Mouse (Mus musculus): ENCODE measurements around the gene Scn1b. TPM values are rescaled to one million over a fixed set of nuclear protein-coding genes. Genes with fewer than 3 reads are reported as not detected.

Scn1b gene
- polyA plus RNA-seq, 1 experiment from 2014 or later = 0.60 TPM

DNA sequence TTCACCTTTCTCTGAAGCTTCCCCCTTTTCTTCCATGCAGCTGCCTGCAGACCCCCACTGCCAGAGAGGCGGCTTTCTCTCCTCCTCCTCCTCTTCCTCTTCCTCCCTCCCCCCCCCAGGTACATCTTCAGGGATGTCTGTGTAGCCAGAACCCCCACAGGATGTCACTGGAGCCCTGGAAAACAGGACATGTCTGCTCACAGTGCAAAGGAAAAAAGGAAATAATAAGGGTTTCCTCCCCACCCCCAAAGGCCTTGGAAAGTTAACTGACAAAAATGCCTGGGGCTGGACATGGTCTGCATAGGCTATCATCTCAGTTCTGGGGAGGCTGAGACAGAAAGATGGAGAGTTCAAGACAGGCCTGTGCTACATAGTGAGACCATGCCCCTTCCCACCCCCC, 45.7 kb downstream of the Scn1b start:
- no peak for ATAC-seq (ENCODE audit: low read depth)
- H3K4me2 ChIP-seq = no peak overlapping the region
- H3K27ac ChIP-seq = no peak overlapping the region
- H3K4me1 ChIP-seq (replicated peaks) = peaks cover 11% of the 10 kb centered on the region
- WGBS (ENCODE audit: insufficient replicate concordance) = 30% methylated on average over 1 of the region's 1 CpGs
- H3K4me3 ChIP-seq (replicated peaks) = no peak overlapping the region
- no peaks in the 10 kb centered on the region for H3K9me3 ChIP-seq (replicated peaks)
- no peak for DNase-seq
- no peaks in the 10 kb centered on the region for H3K36me3 ChIP-seq
- no peak overlapping the region for H3K9ac ChIP-seq
- H3K27me3 ChIP-seq = no peaks in the 10 kb centered on the region

DNA sequence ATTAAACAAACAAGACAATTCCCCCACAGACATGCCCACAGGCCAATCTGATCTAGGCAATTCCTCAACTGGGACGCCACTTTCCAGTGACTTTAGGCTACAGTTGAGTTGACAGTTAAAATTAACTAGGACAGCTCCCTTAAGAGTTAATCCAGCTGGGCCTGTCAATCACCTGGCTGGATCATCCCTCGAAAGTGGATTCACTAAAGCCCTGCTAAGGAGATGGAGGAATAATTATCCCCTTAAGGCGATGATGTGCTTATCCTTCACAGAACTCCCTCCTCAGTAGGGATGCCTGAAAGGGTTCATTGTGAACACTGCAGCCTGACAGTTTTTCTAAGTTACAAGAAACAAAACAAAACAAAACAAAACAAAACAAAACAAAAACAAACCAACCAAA, 46.2 kb downstream of the Scn1b start:
- Histone ChIP-seq H3K4me3 (replicated peaks) (no peak overlapping the region), H3K27me3 (no peaks in the 10 kb centered on the region), H3K9ac (no peak overlapping the region), H3K9me3 (replicated peaks) (no peaks in the 10 kb centered on the region), H3K4me2 (no peak overlapping the region), H3K4me1 (replicated peaks) (peaks cover 11% of the 10 kb centered on the region), H3K27ac (no peak overlapping the region), H3K36me3 (no peaks in the 10 kb centered on the region)
- DNase-seq = no peak
- no peak for ATAC-seq (ENCODE audit: low read depth)
- 54% methylated on average over 3 of the region's 3 CpGs for WGBS (ENCODE audit: insufficient replicate concordance)

DNA sequence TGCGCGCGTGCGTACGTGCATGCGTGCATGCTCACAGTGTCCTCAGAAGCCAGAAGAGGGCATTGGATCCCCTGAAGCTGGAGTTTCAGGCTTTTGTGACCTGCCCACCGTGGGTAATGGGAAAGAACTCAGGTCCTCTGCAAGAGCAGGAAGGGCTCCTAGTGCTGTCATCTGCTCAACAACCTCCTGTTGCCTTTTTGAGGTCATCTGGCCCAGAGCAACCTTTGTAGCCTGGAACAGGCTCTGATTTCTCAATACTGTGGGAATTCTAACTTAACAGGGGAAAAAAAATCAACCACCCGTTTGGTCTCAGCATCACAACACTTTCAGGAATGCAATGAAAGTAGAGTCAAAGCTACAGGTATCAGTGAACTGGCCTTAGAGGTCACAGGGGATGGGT, 47.1 kb downstream of the Scn1b start:
- H3K4me2 ChIP-seq = no peak overlapping the region
- 75% methylated on average over 8 of the region's 8 CpGs for WGBS (ENCODE audit: insufficient replicate concordance)
- no peaks in the 10 kb centered on the region for H3K9me3 ChIP-seq (replicated peaks)
- H3K9ac ChIP-seq = no peak overlapping the region
- H3K27ac ChIP-seq = no peak overlapping the region
- H3K4me1 ChIP-seq (replicated peaks) = peaks cover 10% of the 10 kb centered on the region
- H3K36me3 ChIP-seq = no peaks in the 10 kb centered on the region
- ATAC-seq (ENCODE audit: low read depth) = no peak
- DNase-seq = no peak
- no peaks in the 10 kb centered on the region for H3K27me3 ChIP-seq
- no peak overlapping the region for H3K4me3 ChIP-seq (replicated peaks)

DNA sequence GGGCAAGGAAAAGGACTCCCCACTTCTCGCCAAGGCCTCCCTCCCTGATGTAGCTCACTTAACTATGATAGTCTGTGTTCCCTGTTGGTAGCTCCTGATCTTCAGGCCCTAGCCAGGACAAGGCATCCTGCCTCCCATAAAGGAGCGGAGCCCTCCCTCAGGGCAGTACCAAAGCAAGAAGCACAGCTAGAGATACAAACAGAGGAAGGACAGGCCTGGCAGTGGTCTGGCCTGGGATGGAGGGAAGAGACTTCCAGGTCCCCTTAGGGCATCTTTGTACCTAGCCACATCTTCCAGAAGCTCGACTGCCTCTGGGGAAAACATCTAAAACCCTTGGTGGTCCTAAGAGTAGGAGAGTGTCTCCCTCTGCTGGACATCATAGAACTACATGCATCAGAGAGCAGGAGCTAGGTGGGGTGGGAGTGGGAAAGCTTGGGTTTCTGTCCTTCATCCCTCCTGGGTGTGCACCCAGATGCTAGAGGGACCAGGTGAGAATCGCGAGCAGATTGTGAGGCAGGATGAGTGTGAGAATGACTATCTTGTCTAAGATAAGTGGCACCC, 48.8 kb downstream of the Scn1b start:
- H3K27me3 ChIP-seq = no peaks in the 10 kb centered on the region
- 29% methylated on average over 5 of the region's 5 CpGs for WGBS (ENCODE audit: insufficient replicate concordance)
- H3K4me1 ChIP-seq (replicated peaks) = 0 out of 2 replicates have a peak, but pooled peaks cover 2% of the 10 kb centered on the region
- no peak overlapping the region for H3K4me3 ChIP-seq (replicated peaks)
- no peak for DNase-seq
- H3K27ac ChIP-seq = no peak overlapping the region
- H3K9me3 ChIP-seq (replicated peaks) = no peaks in the 10 kb centered on the region
- H3K9ac ChIP-seq = no peak overlapping the region
- no peak overlapping the region for H3K4me2 ChIP-seq
- no peak for ATAC-seq (ENCODE audit: low read depth)
- H3K36me3 ChIP-seq = no peaks in the 10 kb centered on the region

DNA sequence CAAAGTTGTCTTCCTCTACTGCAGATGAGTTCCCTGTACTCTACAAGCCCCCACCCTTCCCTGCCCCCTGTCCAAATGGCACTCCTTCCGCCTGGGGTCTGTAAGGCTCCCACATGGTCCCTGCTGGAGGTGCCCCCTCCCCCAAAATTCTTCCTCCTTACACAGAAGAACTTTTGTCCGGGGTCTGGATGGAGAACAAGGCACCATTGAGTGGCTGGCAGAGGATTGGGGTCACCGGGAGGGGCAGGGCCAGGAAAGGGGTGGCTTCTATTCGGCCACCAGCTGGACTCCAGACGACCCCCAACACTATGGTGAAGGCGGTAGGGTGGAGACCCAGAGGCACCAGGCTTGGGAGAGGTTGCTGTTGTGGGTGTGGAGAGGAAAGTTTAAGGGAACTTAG, 49.3 kb downstream of the Scn1b start:
- no peaks in the 10 kb centered on the region for H3K9me3 ChIP-seq (replicated peaks)
- 51% methylated on average over 6 of the region's 6 CpGs for WGBS (ENCODE audit: insufficient replicate concordance)
- ATAC-seq (ENCODE audit: low read depth) (no peak), DNase-seq (no peak)
- H3K4me2 ChIP-seq = no peak overlapping the region
- no peak overlapping the region for H3K27ac ChIP-seq
- 0 out of 2 replicates have a peak, but pooled peaks cover 2% of the 10 kb centered on the region for H3K4me1 ChIP-seq (replicated peaks)
- H3K9ac ChIP-seq = no peak overlapping the region
- H3K27me3 ChIP-seq = no peaks in the 10 kb centered on the region
- no peak overlapping the region for H3K4me3 ChIP-seq (replicated peaks)
- no peaks in the 10 kb centered on the region for H3K36me3 ChIP-seq

DNA sequence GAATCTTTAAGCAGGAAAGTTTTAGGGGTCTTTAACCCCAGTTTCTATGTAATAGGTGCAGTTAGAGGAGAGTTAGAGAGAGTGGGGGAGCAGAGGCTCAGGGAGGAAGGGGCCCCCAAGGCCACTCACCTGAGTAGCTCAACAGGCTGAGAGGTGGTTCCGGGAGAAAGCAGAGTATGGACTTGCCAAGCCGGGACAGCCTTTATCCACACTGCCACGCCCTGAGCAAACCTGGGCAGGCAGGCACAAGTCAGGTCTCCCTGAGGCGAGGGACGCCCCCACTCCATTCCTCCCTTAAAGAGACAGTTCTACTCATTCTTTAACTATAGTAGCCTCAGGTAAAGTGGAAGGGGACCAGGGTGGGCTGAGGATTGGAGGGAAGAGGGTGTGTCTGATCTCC, 50.3 kb downstream of the Scn1b start, which contains the start of gene Fxyd3:
TSS of gene Fxyd3 (minus strand) at position 213 of the 400 bp plus-strand sequence.
- Histone ChIP-seq H3K27ac (no peak within 1 kb of the TSS), H3K4me2 (no peak within 1 kb of the TSS), H3K9ac (no peak within 1 kb of the TSS), H3K9me3 (replicated peaks) (no peaks in the 10 kb centered on the region), H3K27me3 (no peaks in the 10 kb centered on the region), H3K4me3 (replicated peaks) (no peak within 1 kb of the TSS), H3K36me3 (no peaks in the 10 kb centered on the region), H3K4me1 (replicated peaks) (0 out of 2 replicates have a peak, but pooled peaks cover 2% of the 10 kb centered on the region)
- no peak for ATAC-seq (ENCODE audit: low read depth)
- 32% methylated on average over 5 of the region's 5 CpGs for WGBS (ENCODE audit: insufficient replicate concordance)
- DNase-seq = no peak

DNA sequence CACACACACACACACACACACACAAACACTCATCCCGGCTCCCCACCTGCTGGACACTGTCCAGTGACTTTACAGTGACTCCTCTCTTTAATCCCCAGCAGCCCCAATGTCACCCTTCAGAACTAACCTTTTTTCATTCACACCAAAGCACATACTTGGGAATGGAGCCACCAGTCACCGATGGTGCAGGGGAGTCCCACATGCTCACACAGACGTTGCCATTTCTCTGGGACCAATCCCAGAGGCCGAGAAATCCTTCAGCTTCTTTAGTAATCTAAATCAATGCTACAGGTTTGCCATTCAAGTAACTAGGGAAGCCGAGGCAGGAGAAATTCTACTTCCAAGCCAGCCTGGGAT, 52.1 kb downstream of the Scn1b start:
- DNase-seq (no peak), ATAC-seq (ENCODE audit: low read depth) (no peak)
- no peaks in the 10 kb centered on the region for H3K36me3 ChIP-seq
- H3K9me3 ChIP-seq (replicated peaks) = no peaks in the 10 kb centered on the region
- no peak overlapping the region for H3K4me3 ChIP-seq (replicated peaks)
- no peak overlapping the region for H3K9ac ChIP-seq
- 52% methylated on average over 5 of the region's 5 CpGs for WGBS (ENCODE audit: insufficient replicate concordance)
- H3K27ac ChIP-seq = no peak overlapping the region
- H3K27me3 ChIP-seq = no peaks in the 10 kb centered on the region
- H3K4me1 ChIP-seq (replicated peaks) = 0 out of 2 replicates have a peak, but pooled peaks cover 2% of the 10 kb centered on the region
- no peak overlapping the region for H3K4me2 ChIP-seq

DNA sequence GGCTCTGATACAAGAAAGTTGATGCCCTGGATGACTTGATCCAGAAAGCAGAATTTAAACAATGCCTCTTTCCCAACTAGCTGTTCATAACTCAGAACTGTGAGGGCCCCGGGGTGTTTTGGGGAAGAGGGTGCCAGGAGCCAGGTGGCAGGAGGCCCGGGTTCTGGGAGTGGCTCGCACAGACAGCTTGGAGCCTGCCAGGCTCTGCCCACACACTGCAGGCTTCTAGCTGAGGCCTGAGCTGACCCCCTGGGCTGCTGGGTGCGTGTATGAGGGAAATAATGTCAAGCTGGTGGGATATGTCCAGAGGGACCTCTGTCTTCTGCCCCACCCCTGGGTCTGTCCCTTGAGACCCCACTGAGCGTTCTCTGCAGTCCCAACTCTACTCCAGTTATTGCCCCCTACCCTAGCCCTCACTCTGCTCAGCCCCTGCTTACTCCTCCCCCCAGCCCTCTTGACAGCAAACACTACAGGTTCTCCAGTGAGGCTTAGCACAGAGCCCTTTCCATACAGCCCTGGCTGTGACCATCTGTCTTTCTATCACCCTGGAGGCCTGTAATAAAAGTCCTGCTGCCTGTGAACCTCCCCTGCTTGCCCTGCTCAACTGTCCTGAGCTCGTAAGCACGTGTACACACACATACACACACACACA, 52.6 kb downstream of the Scn1b start:
- Histone ChIP-seq H3K9me3 (replicated peaks) (no peaks in the 10 kb centered on the region), H3K9ac (no peak overlapping the region), H3K36me3 (no peaks in the 10 kb centered on the region), H3K27ac (no peak overlapping the region), H3K27me3 (no peaks in the 10 kb centered on the region), H3K4me1 (replicated peaks) (0 out of 2 replicates have a peak, but pooled peaks cover 2% of the 10 kb centered on the region), H3K4me2 (no peak overlapping the region), H3K4me3 (replicated peaks) (no peak overlapping the region)
- ATAC-seq (ENCODE audit: low read depth) (no peak), DNase-seq (no peak)
- WGBS (ENCODE audit: insufficient replicate concordance) = 68% methylated on average over 7 of the region's 7 CpGs

DNA sequence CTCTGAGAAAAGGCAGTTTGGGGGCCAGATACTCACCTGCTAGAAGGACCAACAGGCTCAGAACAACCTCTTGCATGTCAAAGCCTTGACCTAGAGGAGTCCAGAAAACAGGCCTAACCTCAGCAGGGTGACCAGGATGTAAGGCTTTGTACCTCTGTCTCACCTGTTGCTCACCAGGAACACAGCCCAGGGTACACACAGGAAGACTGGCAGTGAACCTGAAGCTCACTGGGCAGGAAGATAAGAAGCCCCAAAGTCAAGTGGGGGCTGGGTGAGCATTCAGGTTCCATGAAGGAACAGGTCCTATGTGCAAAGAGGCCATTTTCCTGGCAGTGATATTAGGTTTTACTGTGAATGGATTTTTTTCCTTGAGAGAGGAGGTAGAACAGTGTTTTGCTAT, 53.3 kb downstream of the Scn1b start:
- DNase-seq (no peak), ATAC-seq (ENCODE audit: low read depth) (no peak)
- Histone ChIP-seq H3K27me3 (no peaks in the 10 kb centered on the region), H3K4me2 (no peak overlapping the region), H3K27ac (no peak overlapping the region), H3K36me3 (no peaks in the 10 kb centered on the region), H3K9me3 (replicated peaks) (no peaks in the 10 kb centered on the region), H3K4me1 (replicated peaks) (0 out of 2 replicates have a peak, but pooled peaks cover 2% of the 10 kb centered on the region), H3K4me3 (replicated peaks) (no peak overlapping the region), H3K9ac (no peak overlapping the region)

DNA sequence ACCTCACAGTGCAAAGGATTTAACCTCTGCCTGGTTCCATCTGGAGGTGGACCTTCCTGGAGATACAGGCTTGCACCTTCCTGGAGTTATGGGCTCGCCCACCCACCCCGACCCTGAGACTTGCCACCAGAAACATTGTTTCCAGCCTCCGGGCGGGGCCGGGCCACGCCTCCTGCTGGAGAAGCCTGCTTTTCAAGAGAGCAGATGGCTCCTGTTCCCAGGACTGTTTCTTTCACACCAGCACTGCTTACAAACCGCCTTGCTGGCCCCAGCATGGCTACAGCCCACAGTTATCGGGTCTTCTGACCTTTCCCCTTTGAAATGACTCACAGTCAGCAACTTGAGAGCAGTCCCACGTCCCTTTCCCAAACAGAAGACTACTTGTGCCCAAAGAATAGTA, 54.5 kb downstream of the Scn1b start:
- DNase-seq (no peak), ATAC-seq (ENCODE audit: low read depth) (no peak)
- Histone ChIP-seq H3K27me3 (no peaks in the 10 kb centered on the region), H3K27ac (no peak overlapping the region), H3K36me3 (no peaks in the 10 kb centered on the region), H3K4me2 (no peak overlapping the region), H3K4me3 (replicated peaks) (no peak overlapping the region), H3K9me3 (replicated peaks) (no peaks in the 10 kb centered on the region), H3K4me1 (replicated peaks) (0 out of 2 replicates have a peak, but pooled peaks cover 2% of the 10 kb centered on the region), H3K9ac (no peak overlapping the region)
- 42% methylated on average over 9 of the region's 9 CpGs for WGBS (ENCODE audit: insufficient replicate concordance)

DNA sequence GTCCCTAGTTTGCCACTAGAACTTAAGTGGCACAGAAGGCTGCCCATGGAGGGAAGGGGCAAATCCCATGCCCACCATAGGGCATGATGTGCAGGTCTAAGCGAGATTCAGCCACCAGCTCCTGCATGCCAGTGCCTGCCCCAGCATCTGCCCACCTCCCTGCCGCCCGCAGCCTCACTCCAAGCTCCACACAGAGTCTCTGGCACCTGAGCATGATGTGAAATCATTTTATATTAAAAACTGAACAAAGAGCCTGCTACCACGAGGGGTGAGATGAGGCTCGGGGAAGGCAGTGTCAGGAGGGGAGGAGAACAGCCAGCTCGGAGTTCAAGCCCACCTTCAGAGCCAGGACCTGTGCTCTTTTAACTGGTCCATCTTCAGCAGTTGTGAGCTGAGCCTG, 56.5 kb downstream of the Scn1b start:
- no peak overlapping the region for H3K9ac ChIP-seq
- no peaks in the 10 kb centered on the region for H3K9me3 ChIP-seq (replicated peaks)
- H3K36me3 ChIP-seq = no peaks in the 10 kb centered on the region
- no peak overlapping the region for H3K27ac ChIP-seq
- no peak for DNase-seq
- ATAC-seq (ENCODE audit: low read depth) = no peak
- no peak overlapping the region for H3K4me2 ChIP-seq
- H3K4me3 ChIP-seq (replicated peaks) = no peak overlapping the region
- no peaks in the 10 kb centered on the region for H3K27me3 ChIP-seq
- H3K4me1 ChIP-seq (replicated peaks) = 0 out of 2 replicates have a peak, but pooled peaks cover 2% of the 10 kb centered on the region
- 63% methylated on average over 6 of the region's 6 CpGs for WGBS (ENCODE audit: insufficient replicate concordance)

DNA sequence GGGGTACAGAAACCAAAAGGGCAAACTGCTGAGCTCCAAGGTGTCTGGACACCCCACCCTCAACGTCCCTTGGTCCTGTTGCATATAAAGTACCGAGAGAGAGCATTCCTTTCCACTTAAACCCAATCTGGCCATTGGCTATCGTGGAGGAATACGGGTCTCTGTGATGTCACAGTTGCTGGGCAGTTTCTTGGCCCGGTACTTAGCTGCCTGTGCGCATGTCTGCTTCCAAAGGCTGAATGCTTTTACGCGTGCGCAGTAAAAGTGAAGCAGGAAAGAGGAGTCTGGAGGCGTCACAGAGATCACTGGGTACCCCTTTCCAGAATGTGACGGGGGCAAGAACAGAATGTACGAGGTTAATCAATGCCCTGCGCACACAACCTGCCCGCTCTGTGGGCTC, 57.3 kb downstream of the Scn1b start:
- no peaks in the 10 kb centered on the region for H3K27me3 ChIP-seq
- ATAC-seq (ENCODE audit: low read depth) = no peak
- no peak overlapping the region for H3K27ac ChIP-seq
- H3K9me3 ChIP-seq (replicated peaks) = no peaks in the 10 kb centered on the region
- 0 out of 2 replicates have a peak, but pooled peaks cover 2% of the 10 kb centered on the region for H3K4me1 ChIP-seq (replicated peaks)
- no peaks in the 10 kb centered on the region for H3K36me3 ChIP-seq
- DNase-seq = no peak
- no peak overlapping the region for H3K4me2 ChIP-seq
- 74% methylated on average over 14 of the region's 14 CpGs for WGBS (ENCODE audit: insufficient replicate concordance)
- no peak overlapping the region for H3K4me3 ChIP-seq (replicated peaks)
- H3K9ac ChIP-seq = no peak overlapping the region

Measured in liver, embryonic 13.5 days (tissue).